Mouse (Mus musculus) heart, embryonic 16.5 days (tissue): ENCODE measurements around the gene Ppp1r12b. TPM values are rescaled to one million over a fixed set of nuclear protein-coding genes. Genes with fewer than 3 reads are reported as not detected.

ENCODE experiments used
- ATAC-seq: fragments of 200-750 bp; cut with Nextera tagmentation; replicated peaks from 2 replicates; pipeline ENCODE4 v1.8.0; 2017; ENCODE audit warnings: moderate number of reproducible peaks; ENCODE audit not compliant: insufficient read depth, low FRiP score; ENCODE audit errors: extremely low read depth
- H3K27ac ChIP-seq: fragments of 300-500 bp; sonication (generic); 2 replicates; pipeline ENCODE4 v1.5.1; 2014; ENCODE audit warnings: mild to moderate bottlenecking, low read length, control low read depth, moderate library complexity
- H3K27me3 ChIP-seq: fragments of 300-500 bp; sonication (generic); 2 replicates; pipeline ENCODE4 v1.6.1; 2014; ENCODE audit warnings: low read length, mixed read lengths; ENCODE audit not compliant: control insufficient read depth, insufficient read depth
- H3K36me3 ChIP-seq: fragments of 300-500 bp; sonication (generic); 2 replicates; pipeline ENCODE4 v1.6.1; 2014; ENCODE audit not compliant: control insufficient read depth, insufficient read depth
- H3K4me1 ChIP-seq: fragments of 300-500 bp; sonication (generic); 2 replicates; pipeline ENCODE4 v1.6.1; 2014; ENCODE audit warnings: low read length, mixed read lengths; ENCODE audit not compliant: control insufficient read depth, insufficient read depth
- H3K4me2 ChIP-seq: fragments of 300-500 bp; sonication (generic); 2 replicates; pipeline ENCODE4 v1.6.1; 2014; ENCODE audit warnings: low read depth, mild to moderate bottlenecking, control low read depth, low read length
- H3K4me3 ChIP-seq: fragments of 300-500 bp; sonication (generic); 2 replicates; pipeline ENCODE4 v1.5.1; 2014; ENCODE audit warnings: mild to moderate bottlenecking, control low read depth, low read length
- H3K9ac ChIP-seq: fragments of 300-500 bp; sonication (generic); 2 replicates; pipeline ENCODE4 v1.6.1; 2014; ENCODE audit warnings: low read length, control low read depth
- H3K9me3 ChIP-seq: fragments of 300-500 bp; sonication (generic); replicated peaks from 2 replicates; pipeline ENCODE4 v1.6.1; 2016; ENCODE audit warnings: low read length; ENCODE audit not compliant: control insufficient read depth
- WGBS: fragments of 180-500 bp; shearing (Covaris S2); extraction: QIAGEN DNeasy Blood & Tissue Kit; methylation state at CpG from one replicate; pipeline ENCODE4 v1.1.7; 2014; 5-methylcytosine and 5-hydroxymethylcytosine counted together
- polyA plus RNA-seq: library from polyadenylated mRNA; unstranded; fragments of >200 nt; fragmentation: Nextera tagmentation; extraction: Ambion mirVana; gene quantifications from 2 replicates; pipeline ENCODE4 v1.2.1, GENCODE M21; 2015

Gene Ppp1r12b
- 24.2 and 30.4 TPM in 2 replicates for polyA plus RNA-seq

DNA sequence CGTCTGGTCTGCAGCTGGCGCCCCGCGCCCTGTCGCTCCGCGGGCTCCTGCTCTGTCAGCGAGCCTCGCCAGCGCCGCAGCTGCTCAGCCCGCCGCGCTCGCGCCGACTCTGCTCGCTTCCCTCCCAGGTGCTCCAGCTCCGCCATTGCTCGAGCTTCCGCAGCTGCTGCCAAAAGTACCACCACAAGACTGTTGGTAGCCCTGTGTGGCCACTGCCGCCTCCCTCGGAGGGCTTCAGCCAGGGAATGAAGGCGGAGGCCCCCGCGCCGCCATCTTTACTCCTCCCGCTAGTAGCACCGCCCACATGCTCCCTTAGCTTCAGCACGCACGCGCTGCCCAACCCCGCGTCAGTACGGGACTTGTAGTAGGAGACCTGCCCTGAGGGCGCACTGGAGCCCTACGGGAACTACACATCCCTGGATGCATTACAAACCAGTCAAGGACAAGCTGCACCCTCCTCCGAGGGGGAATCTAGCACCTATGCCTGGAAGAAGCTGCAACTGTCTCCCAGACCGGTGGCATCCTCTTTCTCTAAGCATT, at the start of gene Ppp1r12b:
Gene Ppp1r12b, minus strand, starts transcription at position 306 of the 540 bp plus-strand sequence.
- peak; percentile 98 for ATAC-seq
- H3K27me3 ChIP-seq = no peaks in the 10 kb centered on the region
- under 1% methylated on average over 39 of the region's 39 CpGs for WGBS

GRCm38 (mm10) chr1:135003346-135003745, 47.6 kb upstream of the Ppp1r12b start:
- Histone ChIP-seq H3K9me3 (no peaks in the 10 kb centered on the region), H3K36me3 (no peaks in the 10 kb centered on the region), H3K9ac (no peak overlapping the region), H3K4me1 (no peaks in the 10 kb centered on the region), H3K4me2 (no peak overlapping the region), H3K27ac (no peak overlapping the region), H3K27me3 (no peaks in the 10 kb centered on the region), H3K4me3 (no peak overlapping the region)
- 54% methylated on average over 4 of the region's 4 CpGs for WGBS
- no peak for ATAC-seq

More for the DNA sequence above, at the start of gene Ppp1r12b:
- no peaks in the 10 kb centered on the region for H3K36me3 ChIP-seq
- peak within 1 kb of the TSS; percentile 92 for H3K27ac ChIP-seq
- H3K4me2 ChIP-seq = peak within 1 kb of the TSS; percentile 78
- peaks cover 10% of the 10 kb centered on the region for H3K4me1 ChIP-seq
- peak within 1 kb of the TSS; percentile 93 for H3K9ac ChIP-seq
- peak within 1 kb of the TSS; percentile 93 for H3K4me3 ChIP-seq
- no peaks in the 10 kb centered on the region for H3K9me3 ChIP-seq

DNA sequence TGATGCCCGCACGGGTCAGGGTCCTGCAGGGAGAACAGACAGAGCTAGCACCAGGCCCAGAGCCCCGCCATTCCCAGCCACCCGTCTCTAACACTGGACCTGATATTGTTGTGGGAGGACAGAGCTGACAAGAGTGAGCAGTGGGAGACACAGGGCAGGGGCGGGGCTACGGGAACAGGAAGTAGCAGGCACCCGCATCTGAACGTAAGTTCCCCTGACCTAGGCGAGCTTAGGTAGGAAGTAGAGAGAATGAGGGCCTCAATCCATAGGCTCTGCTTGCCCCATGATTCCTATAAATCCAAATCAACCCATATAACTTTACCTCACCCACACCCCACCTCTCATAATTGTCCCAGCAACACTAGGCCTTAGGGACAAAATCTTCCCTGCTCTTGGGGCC, 44.8 kb upstream of the Ppp1r12b start:
- Histone ChIP-seq H3K4me2 (no peak overlapping the region), H3K27me3 (no peaks in the 10 kb centered on the region), H3K4me3 (no peak overlapping the region), H3K4me1 (no peaks in the 10 kb centered on the region), H3K27ac (no peak overlapping the region), H3K9ac (no peak overlapping the region), H3K36me3 (no peaks in the 10 kb centered on the region), H3K9me3 (no peaks in the 10 kb centered on the region)
- ATAC-seq = no peak
- WGBS = 75% methylated on average over 9 of the region's 9 CpGs

DNA sequence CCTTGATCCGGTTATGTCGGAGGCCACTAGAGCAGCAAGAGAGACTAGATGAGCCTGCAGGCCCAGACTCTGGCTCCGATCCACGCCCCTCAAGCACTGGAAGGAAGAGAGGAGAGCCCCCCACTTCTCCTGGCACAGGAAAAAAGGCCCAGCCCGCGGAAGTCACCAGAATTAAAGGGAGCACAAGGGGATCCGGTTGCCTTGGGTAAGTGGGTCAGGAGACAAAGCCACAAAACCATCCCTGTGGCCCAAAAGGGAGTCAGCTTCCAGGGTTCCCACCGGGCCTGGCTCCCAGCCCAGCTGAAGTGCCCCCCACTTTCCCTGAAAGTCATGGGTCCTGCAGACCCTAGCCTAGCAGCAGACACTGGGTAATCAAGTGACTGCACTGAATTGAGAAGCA, 42.5 kb upstream of the Ppp1r12b start:
- no peaks in the 10 kb centered on the region for H3K36me3 ChIP-seq
- no peak overlapping the region for H3K4me2 ChIP-seq
- H3K9ac ChIP-seq = no peak overlapping the region
- no peak overlapping the region for H3K27ac ChIP-seq
- H3K27me3 ChIP-seq = no peaks in the 10 kb centered on the region
- no peaks in the 10 kb centered on the region for H3K9me3 ChIP-seq
- 80% methylated on average over 8 of the region's 8 CpGs for WGBS
- no peak overlapping the region for H3K4me3 ChIP-seq
- no peak for ATAC-seq
- no peaks in the 10 kb centered on the region for H3K4me1 ChIP-seq

DNA sequence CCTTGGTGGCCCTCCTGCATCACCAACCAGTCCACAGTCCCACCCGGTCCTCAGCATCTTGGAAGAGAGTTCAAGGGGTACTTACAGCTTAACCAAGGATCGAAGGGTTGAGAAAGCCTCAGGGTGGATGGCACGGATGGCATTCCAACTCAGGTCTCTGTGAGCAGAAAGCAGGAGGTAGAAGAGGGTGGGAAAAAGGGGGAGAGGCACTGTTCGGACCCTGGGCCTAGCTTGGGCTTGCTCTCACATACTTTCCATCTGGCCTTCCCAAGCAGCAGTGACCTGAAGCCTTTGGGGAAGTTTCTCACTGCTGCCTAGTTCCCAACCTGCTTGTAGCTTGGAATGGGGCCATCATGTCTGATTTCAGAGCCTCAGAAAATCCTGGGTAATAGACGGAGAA, 41.8 kb upstream of the Ppp1r12b start:
- H3K27me3 ChIP-seq = no peaks in the 10 kb centered on the region
- no peak for ATAC-seq
- H3K4me1 ChIP-seq = no peaks in the 10 kb centered on the region
- no peak overlapping the region for H3K9ac ChIP-seq
- H3K27ac ChIP-seq = no peak overlapping the region
- H3K9me3 ChIP-seq = no peaks in the 10 kb centered on the region
- 85% methylated on average over 5 of the region's 5 CpGs for WGBS
- H3K4me3 ChIP-seq = no peak overlapping the region
- H3K36me3 ChIP-seq = no peaks in the 10 kb centered on the region
- no peak overlapping the region for H3K4me2 ChIP-seq

- Histone ChIP-seq H3K9ac (no peak overlapping the region), H3K4me2 (no peak overlapping the region), H3K27ac (no peak overlapping the region), H3K27me3 (no peaks in the 10 kb centered on the region), H3K4me3 (no peak overlapping the region), H3K36me3 (no peaks in the 10 kb centered on the region), H3K4me1 (peaks cover 2% of the 10 kb centered on the region; the same call in 1 of the 2 replicates), H3K9me3 (no peaks in the 10 kb centered on the region)
- WGBS = 87% methylated on average over 7 of the region's 7 CpGs
- no peak for ATAC-seq
These were observed 40.7 kb upstream of the Ppp1r12b start for GRCm38 (mm10) chr1:134996471-134996870.

DNA sequence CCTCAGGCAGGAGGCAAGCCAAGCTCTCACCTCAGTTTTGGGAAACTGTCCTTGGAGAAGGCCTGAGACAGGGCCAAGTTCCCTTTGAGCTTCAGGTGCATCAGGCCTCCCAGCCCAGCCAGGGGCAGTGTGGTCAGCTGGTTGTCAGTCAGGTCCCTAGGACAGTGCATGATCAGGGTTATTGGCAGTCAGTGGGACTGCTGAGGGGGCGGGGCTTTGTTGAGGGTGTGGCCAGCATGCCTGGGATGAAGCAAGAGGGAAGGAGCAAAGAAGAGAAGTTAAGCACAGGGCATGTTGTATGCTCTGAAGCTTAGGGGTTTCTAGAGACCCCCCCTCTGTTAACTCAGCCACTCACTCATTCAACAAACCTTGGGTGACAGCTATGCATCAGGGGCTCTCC, 40.2 kb upstream of the Ppp1r12b start:
- peaks cover 2% of the 10 kb centered on the region; the same call in 1 of the 2 replicates for H3K4me1 ChIP-seq
- no peaks in the 10 kb centered on the region for H3K27me3 ChIP-seq
- ATAC-seq = no peak
- H3K4me3 ChIP-seq = no peak overlapping the region
- no peak overlapping the region for H3K4me2 ChIP-seq
- no peaks in the 10 kb centered on the region for H3K36me3 ChIP-seq
- H3K27ac ChIP-seq = no peak overlapping the region
- no peaks in the 10 kb centered on the region for H3K9me3 ChIP-seq
- 38% methylated on average over 1 of the region's 1 CpGs for WGBS
- H3K9ac ChIP-seq = no peak overlapping the region

GRCm38 (mm10) chr1:134995437-134995836, 39.7 kb upstream of the Ppp1r12b start:
- H3K27me3 ChIP-seq = no peaks in the 10 kb centered on the region
- H3K4me1 ChIP-seq = peaks cover 2% of the 10 kb centered on the region; the same call in 1 of the 2 replicates
- no peaks in the 10 kb centered on the region for H3K36me3 ChIP-seq
- H3K27ac ChIP-seq = no peak overlapping the region
- WGBS = 62% methylated on average over 4 of the region's 4 CpGs
- H3K9me3 ChIP-seq = no peaks in the 10 kb centered on the region
- H3K9ac ChIP-seq = no peak overlapping the region
- H3K4me2 ChIP-seq = no peak overlapping the region
- ATAC-seq = no peak
- no peak overlapping the region for H3K4me3 ChIP-seq

DNA sequence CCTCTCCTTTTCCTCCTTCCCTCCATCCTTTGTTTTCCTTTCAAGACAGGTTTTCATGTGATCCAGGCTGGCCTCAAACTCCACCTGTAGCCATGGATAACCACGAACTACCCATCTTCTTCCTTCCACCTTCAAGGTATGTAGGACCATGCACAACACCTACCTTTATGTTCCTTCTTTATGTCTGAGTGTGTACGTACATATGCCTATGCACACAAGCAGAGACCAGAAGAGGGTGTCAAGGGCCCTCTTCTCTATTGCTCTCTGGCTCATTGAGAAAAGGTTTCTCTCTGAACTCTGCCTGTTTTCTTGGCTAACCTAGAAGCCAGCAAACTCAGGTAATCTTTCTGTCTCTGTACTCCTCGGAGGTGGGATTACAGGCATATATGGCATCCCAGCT, 39.0 kb upstream of the Ppp1r12b start:
- no peak for ATAC-seq
- 76% methylated on average over 3 of the region's 3 CpGs for WGBS
- H3K9me3 ChIP-seq = no peaks in the 10 kb centered on the region
- no peaks in the 10 kb centered on the region for H3K36me3 ChIP-seq
- no peak overlapping the region for H3K4me3 ChIP-seq
- no peaks in the 10 kb centered on the region for H3K27me3 ChIP-seq
- H3K27ac ChIP-seq = no peak overlapping the region
- H3K4me2 ChIP-seq = no peak overlapping the region
- no peak overlapping the region for H3K9ac ChIP-seq
- peaks cover 2% of the 10 kb centered on the region; the same call in 1 of the 2 replicates for H3K4me1 ChIP-seq
